ENCODE assay signal across 7 mouse cellular contexts in genomic region chr1:182763716-182764461, GRCm38 (mm10). TPM values are rescaled to one million over a fixed set of nuclear protein-coding genes. Genes with fewer than 3 reads are reported as not detected.
DNase-seq lines count a peak whose midpoint lies in the region; ATAC-seq lines count a peak whose summit lies in the region.

TSS of gene Susd4 (plus strand) at chr1:182763860.

- no peaks in the 10 kb centered on the region for H3K9me3 ChIP-seq in limb, embryonic 13.5 days
- H3K9me3 ChIP-seq in midbrain, embryonic 14.5 days (ENCODE audit: control insufficient read depth, low read length): no peaks in the 10 kb centered on the region
- no peaks in the 10 kb centered on the region for H3K9me3 ChIP-seq in stomach, embryonic 14.5 days (ENCODE audit: control insufficient read depth, low read depth, low read length)

- ATAC-seq in limb, embryonic 13.5 days (ENCODE audit: low FRiP score, low read depth): peak; percentile 84
- peak; percentile 93 for ATAC-seq in midbrain, embryonic 14.5 days (ENCODE audit: low FRiP score, low TSS enrichment)
- peak; percentile 84 for ATAC-seq in stomach, embryonic 14.5 days (ENCODE audit: insufficient number of reproducible peaks, insufficient read depth, low FRiP score, low read depth)

- peak within 1 kb of the TSS; percentile 62 for H3K4me3 ChIP-seq in limb, embryonic 13.5 days
- peak within 1 kb of the TSS; percentile 52 for H3K4me3 ChIP-seq in midbrain, embryonic 14.5 days (replicated peaks; ENCODE audit: low read depth, low read length)
- peak within 1 kb of the TSS; percentile 46 for H3K4me3 ChIP-seq in stomach, embryonic 14.5 days (ENCODE audit: low read depth, low read length)

- H3K27ac ChIP-seq in limb, embryonic 13.5 days: peak within 1 kb of the TSS; percentile 15; the same call in 1 of the 2 replicates
- peak within 1 kb of the TSS; percentile 90 for H3K27ac ChIP-seq in midbrain, embryonic 14.5 days (replicated peaks; ENCODE audit: low read depth, low read length)
- H3K27ac ChIP-seq in stomach, embryonic 14.5 days (ENCODE audit: low read length): 0 out of 2 replicates have a peak within 1 kb of the TSS, but pooled peaks have one; percentile 27

- peak; percentile 12 for DNase-seq in adrenal gland, adult 8-10 months
- peak; percentile 81 to 86 for DNase-seq in cerebellum, postnatal 36 days
- DNase-seq in gonadal fat pad, adult 2 months (ENCODE audit: low read depth): no peak
- DNase-seq in kidney, adult 8-10 months: peak; percentile 8 to 11
- DNase-seq in midbrain, embryonic 14.5 days: peak; percentile 96

- H3K4me2 ChIP-seq in limb, embryonic 13.5 days (replicated peaks): peak within 1 kb of the TSS; percentile 90
- peak within 1 kb of the TSS; percentile 75 for H3K4me2 ChIP-seq in midbrain, embryonic 14.5 days (ENCODE audit: low read length)
- H3K4me2 ChIP-seq in stomach, embryonic 14.5 days (replicated peaks; ENCODE audit: low read depth, low read length): peak within 1 kb of the TSS; percentile 93

- H3K27me3 ChIP-seq in limb, embryonic 13.5 days: peaks cover 50% of the 10 kb centered on the region
- H3K27me3 ChIP-seq in midbrain, embryonic 14.5 days (ENCODE audit: control insufficient read depth, insufficient read depth, low read length): no peaks in the 10 kb centered on the region
- no peaks in the 10 kb centered on the region for H3K27me3 ChIP-seq in stomach, embryonic 14.5 days (ENCODE audit: control insufficient read depth, insufficient read depth, low read length)

- H3K4me1 ChIP-seq in limb, embryonic 13.5 days: peaks cover 19% of the 10 kb centered on the region
- peaks cover 20% of the 10 kb centered on the region; the same call in 1 of the 2 replicates for H3K4me1 ChIP-seq in midbrain, embryonic 14.5 days (ENCODE audit: control insufficient read depth, insufficient read depth, low read length)
- peaks cover 8% of the 10 kb centered on the region; the same call in 1 of the 2 replicates for H3K4me1 ChIP-seq in stomach, embryonic 14.5 days (ENCODE audit: control insufficient read depth, insufficient read depth, low read length)

- no peaks in the 10 kb centered on the region for H3K36me3 ChIP-seq in limb, embryonic 13.5 days
- no peaks in the 10 kb centered on the region for H3K36me3 ChIP-seq in midbrain, embryonic 14.5 days (ENCODE audit: control insufficient read depth, insufficient read depth, low read length)
- H3K36me3 ChIP-seq in stomach, embryonic 14.5 days (ENCODE audit: control insufficient read depth, insufficient read depth, low read length): no peaks in the 10 kb centered on the region

- WGBS in limb, embryonic 13.5 days: under 1% methylated on average over 86 of the region's 95 CpGs
- WGBS in midbrain, embryonic 14.5 days: under 1% methylated on average over 68 of the region's 95 CpGs
- 0% methylated on average over 67 of the region's 95 CpGs for WGBS in stomach, embryonic 14.5 days

- H3K9ac ChIP-seq in limb, embryonic 13.5 days: peak within 1 kb of the TSS; percentile 66
- H3K9ac ChIP-seq in midbrain, embryonic 14.5 days (replicated peaks; ENCODE audit: low read length): peak within 1 kb of the TSS; percentile 71
- H3K9ac ChIP-seq in stomach, embryonic 14.5 days (replicated peaks; ENCODE audit: low read depth, low read length): peak within 1 kb of the TSS; percentile 28

RNA-seq across cellular contexts. Expression of gene Susd4, which starts in this region (rescaled TPM):
- 10 to 100 TPM in 1 of 4 experiments, 1 to 10 TPM in 3; 6.2 to 10.4 (median 7.4) TPM for total RNA-seq in adrenal gland, adult 8-10 months (2022)
- polyA plus RNA-seq in gonadal fat pad, adult 2 months (2012; rRNA removed): 74.4 and 113 TPM in 2 replicates
- 14.5 and 15.0 TPM in 2 replicates for polyA plus RNA-seq in limb, embryonic 13.5 days (2015; fragmentation: Nextera tagmentation; extraction: Ambion mirVana)
- 71.0 and 75.4 TPM in 2 replicates for polyA plus RNA-seq in midbrain, embryonic 14.5 days (2014; fragmentation: Nextera tagmentation; extraction: Ambion mirVana)
- polyA plus RNA-seq in stomach, embryonic 14.5 days (2014; fragmentation: Nextera tagmentation; extraction: Ambion mirVana): 18.9 and 19.5 TPM in 2 replicates

Comparison
In these comparisons a context has a peak if more than half of its experiments do, and no peak if none do; other contexts are left out.
1. H3K27ac ChIP-seq: peak in every context shown above with its lines; median percentile 90 in midbrain, embryonic 14.5 days; 27 in stomach, embryonic 14.5 days; 15 in limb, embryonic 13.5 days.